Mouse (Mus musculus) kidney, embryonic 14.5 days (tissue): ENCODE results near the gene Pou2f1. TPM values are rescaled to one million over a fixed set of nuclear protein-coding genes. Genes with fewer than 3 reads are reported as not detected.

ENCODE experiments used
- ATAC-seq: fragments of 200-750 bp; cut with Nextera tagmentation; 2 replicates; pipeline ENCODE4 v1.8.0; 2017; ENCODE audit warnings: moderate number of reproducible peaks, mild to moderate bottlenecking, moderate TSS enrichment, moderate library complexity; ENCODE audit not compliant: low FRiP score, low TSS enrichment
- H3K27ac ChIP-seq: fragments of 300-500 bp; sonication (generic); 2 replicates; pipeline ENCODE4 v1.5.1; 2014; ENCODE audit warnings: low read depth, mild to moderate bottlenecking, low read length, moderate library complexity, mixed read lengths
- H3K27me3 ChIP-seq: fragments of 300-500 bp; sonication (generic); 2 replicates; pipeline ENCODE4 v1.6.1; 2014; ENCODE audit warnings: mild to moderate bottlenecking, low read length; ENCODE audit not compliant: control insufficient read depth, insufficient read depth
- H3K36me3 ChIP-seq: fragments of 300-500 bp; sonication (generic); 2 replicates; pipeline ENCODE4 v1.6.1; 2014; ENCODE audit warnings: low read length, mixed read lengths; ENCODE audit not compliant: control insufficient read depth, insufficient read depth
- H3K4me1 ChIP-seq: fragments of 300-500 bp; sonication (generic); 2 replicates; pipeline ENCODE4 v1.6.1; 2014; ENCODE audit warnings: low read length, mixed read lengths; ENCODE audit not compliant: control insufficient read depth, insufficient read depth
- H3K4me2 ChIP-seq: fragments of 300-500 bp; sonication (generic); replicated peaks from 2 replicates; pipeline ENCODE4 v1.6.1; 2014; ENCODE audit warnings: low read depth, mild to moderate bottlenecking, low read length
- H3K4me3 ChIP-seq: fragments of 300-500 bp; sonication (generic); 2 replicates; pipeline ENCODE4 v1.5.1; 2014; ENCODE audit warnings: mild to moderate bottlenecking, low read length
- H3K9ac ChIP-seq: fragments of 300-500 bp; sonication (generic); 2 replicates; pipeline ENCODE4 v1.6.1; 2014; ENCODE audit warnings: low read depth, mild to moderate bottlenecking, low read length, moderate library complexity
- H3K9me3 ChIP-seq: fragments of 300-500 bp; sonication (generic); 2 replicates; pipeline ENCODE4 v1.6.1; 2016; ENCODE audit warnings: low read length; ENCODE audit not compliant: control insufficient read depth
- WGBS: fragments of 180-500 bp; shearing (Covaris S2); extraction: QIAGEN DNeasy Blood & Tissue Kit; methylation state at CpG from one replicate; pipeline ENCODE4 v1.1.7; 2014; 5-methylcytosine and 5-hydroxymethylcytosine counted together
- polyA plus RNA-seq: library from polyadenylated mRNA; unstranded; fragments of >200 nt; fragmentation: Nextera tagmentation; extraction: Ambion mirVana; gene quantifications from 2 replicates; pipeline ENCODE4 v1.2.1, GENCODE M21; 2014

Pou2f1 gene
- polyA plus RNA-seq, 1 experiment from 2014 or later = 32.6 TPM

GRCm38 (mm10) chr1:166041501-166041900 lies 39.0 kb upstream of the Pou2f1 start:
- Histone ChIP-seq H3K4me3 (no peak overlapping the region), H3K9me3 (no peaks in the 10 kb centered on the region), H3K4me1 (0 out of 2 replicates have a peak, but pooled peaks cover 5% of the 10 kb centered on the region), H3K27me3 (no peaks in the 10 kb centered on the region; the same call in 1 of the 2 replicates), H3K9ac (no peak overlapping the region), H3K36me3 (no peaks in the 10 kb centered on the region), H3K27ac (no peak overlapping the region), H3K4me2 (no peak overlapping the region)
- WGBS = 44% methylated on average over 1 of the region's 1 CpGs
- ATAC-seq = no peak

- Histone ChIP-seq H3K9ac (no peak overlapping the region), H3K27me3 (no peaks in the 10 kb centered on the region), H3K4me3 (no peak overlapping the region), H3K4me1 (no peaks in the 10 kb centered on the region), H3K36me3 (no peaks in the 10 kb centered on the region), H3K4me2 (no peak overlapping the region), H3K9me3 (no peaks in the 10 kb centered on the region), H3K27ac (no peak overlapping the region)
- ATAC-seq = no peak
- 97% methylated on average over 2 of the region's 2 CpGs for WGBS
These were observed 36.4 kb upstream of the Pou2f1 start for GRCm38 (mm10) chr1:166038731-166039332.

- Histone ChIP-seq H3K4me3 (no peak overlapping the region), H3K27ac (no peak overlapping the region), H3K27me3 (no peaks in the 10 kb centered on the region), H3K36me3 (no peaks in the 10 kb centered on the region), H3K9me3 (no peaks in the 10 kb centered on the region), H3K4me2 (no peak overlapping the region), H3K9ac (no peak overlapping the region), H3K4me1 (no peaks in the 10 kb centered on the region)
- WGBS = 32% methylated on average over 5 of the region's 5 CpGs
- ATAC-seq = no peak
These were observed 32.6 kb upstream of the Pou2f1 start for GRCm38 (mm10) chr1:166035045-166035444.

GRCm38 (mm10) chr1:166031673-166032547 lies 29.4 kb upstream of the Pou2f1 start:
- H3K4me2 ChIP-seq = no peak overlapping the region
- 63% methylated on average over 7 of the region's 7 CpGs for WGBS
- H3K4me3 ChIP-seq = no peak overlapping the region
- no peaks in the 10 kb centered on the region for H3K9me3 ChIP-seq
- H3K27ac ChIP-seq = no peak overlapping the region
- H3K36me3 ChIP-seq = no peaks in the 10 kb centered on the region
- no peaks in the 10 kb centered on the region for H3K27me3 ChIP-seq
- no peaks in the 10 kb centered on the region for H3K4me1 ChIP-seq
- no peak for ATAC-seq
- H3K9ac ChIP-seq = no peak overlapping the region

GRCm38 (mm10) chr1:166023981-166024380 lies 21.5 kb upstream of the Pou2f1 start:
- H3K27ac ChIP-seq = no peak overlapping the region
- no peaks in the 10 kb centered on the region for H3K4me1 ChIP-seq
- no peak overlapping the region for H3K4me2 ChIP-seq
- H3K4me3 ChIP-seq = no peak overlapping the region
- no peaks in the 10 kb centered on the region for H3K27me3 ChIP-seq
- H3K9me3 ChIP-seq = no peaks in the 10 kb centered on the region
- ATAC-seq = no peak
- H3K9ac ChIP-seq = no peak overlapping the region
- WGBS = 24% methylated on average over 4 of the region's 4 CpGs
- H3K36me3 ChIP-seq = no peaks in the 10 kb centered on the region

GRCm38 (mm10) chr1:166017203-166017602 lies 14.7 kb upstream of the Pou2f1 start:
- no peak for ATAC-seq
- H3K4me3 ChIP-seq = no peak overlapping the region
- WGBS = 78% methylated on average over 4 of the region's 4 CpGs
- no peaks in the 10 kb centered on the region for H3K9me3 ChIP-seq
- no peaks in the 10 kb centered on the region for H3K4me1 ChIP-seq
- H3K4me2 ChIP-seq = no peak overlapping the region
- H3K9ac ChIP-seq = no peak overlapping the region
- H3K36me3 ChIP-seq = no peaks in the 10 kb centered on the region
- no peaks in the 10 kb centered on the region for H3K27me3 ChIP-seq
- no peak overlapping the region for H3K27ac ChIP-seq

- Histone ChIP-seq H3K4me1 (no peaks in the 10 kb centered on the region), H3K4me3 (no peak overlapping the region), H3K9ac (no peak overlapping the region), H3K9me3 (no peaks in the 10 kb centered on the region), H3K4me2 (no peak overlapping the region), H3K27me3 (no peaks in the 10 kb centered on the region), H3K36me3 (no peaks in the 10 kb centered on the region), H3K27ac (no peak overlapping the region)
- WGBS = 59% methylated on average over 4 of the region's 4 CpGs
- no peak for ATAC-seq
These were observed 13.8 kb upstream of the Pou2f1 start for GRCm38 (mm10) chr1:166016306-166016705.

- H3K4me1 ChIP-seq = no peaks in the 10 kb centered on the region
- WGBS = 72% methylated on average over 5 of the region's 5 CpGs
- no peak for ATAC-seq
These were observed 12.1 kb upstream of the Pou2f1 start for GRCm38 (mm10) chr1:166014530-166014929.

GRCm38 (mm10) chr1:166010106-166010505 lies 7.6 kb upstream of the Pou2f1 start:
- H3K4me3 ChIP-seq = no peak overlapping the region
- ATAC-seq = no peak
- H3K27ac ChIP-seq = no peak overlapping the region
- no peaks in the 10 kb centered on the region for H3K4me1 ChIP-seq
- H3K4me2 ChIP-seq = no peak overlapping the region
- no peaks in the 10 kb centered on the region for H3K9me3 ChIP-seq
- H3K27me3 ChIP-seq = no peaks in the 10 kb centered on the region
- no peaks in the 10 kb centered on the region for H3K36me3 ChIP-seq
- 88% methylated on average over 1 of the region's 1 CpGs for WGBS
- H3K9ac ChIP-seq = no peak overlapping the region

More at GRCm38 (mm10) chr1:166014530-166014929, 12.1 kb upstream of the Pou2f1 start:
- no peaks in the 10 kb centered on the region for H3K9me3 ChIP-seq
- no peaks in the 10 kb centered on the region for H3K36me3 ChIP-seq
- no peak overlapping the region for H3K4me3 ChIP-seq
- H3K4me2 ChIP-seq = no peak overlapping the region
- no peak overlapping the region for H3K9ac ChIP-seq
- H3K27ac ChIP-seq = no peak overlapping the region
- no peaks in the 10 kb centered on the region for H3K27me3 ChIP-seq
